Comparison of ENCODE assay signal across 7 mouse cellular contexts in the genomic region with DNA sequence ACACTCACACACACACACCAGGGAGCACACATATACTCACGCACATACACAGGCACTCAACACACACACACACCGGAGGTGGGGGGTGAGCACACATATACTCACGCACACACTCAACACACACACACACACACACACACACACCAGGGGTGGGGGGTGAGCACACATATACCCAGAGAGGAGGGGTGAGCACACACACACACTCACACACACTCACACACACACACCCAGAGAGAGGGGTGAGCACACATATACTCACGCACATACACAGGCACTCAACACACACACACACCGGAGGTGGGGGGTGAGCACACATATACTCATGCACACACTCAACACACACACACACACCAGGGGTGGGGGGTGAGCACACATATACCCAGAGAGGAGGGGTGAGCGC. TPM values are rescaled to one million over a fixed set of nuclear protein-coding genes. Genes with fewer than 3 reads are reported as not detected.
A peak's percentile ranks its signal among the peaks of the same experiment; 100 is the strongest.
DNase-seq lines count a peak whose midpoint lies in the region; ATAC-seq and TF ChIP-seq lines count a peak whose summit lies in the region.
"Not testable (repeated sequence)": the region's sequence is repeated elsewhere in the genome, so short reads cannot be mapped to it uniquely, and the experiment has no call there.

No protein-coding gene starts in this region.

- not testable (repeated sequence) for H3K27me3 ChIP-seq in embryonic facial prominence, embryonic 15.5 days; heart, embryonic 13.5 days (replicated peaks); intestine, embryonic 14.5 days (replicated peaks; ENCODE audit: control insufficient read depth, insufficient read depth, low read length); kidney, postnatal 0 days (ENCODE audit: insufficient read depth, low read length); liver, embryonic 14.5 days (ENCODE audit: control insufficient read depth, insufficient read depth, low read length); midbrain, embryonic 14.5 days (ENCODE audit: control insufficient read depth, insufficient read depth, low read length); stomach, embryonic 14.5 days (ENCODE audit: control insufficient read depth, insufficient read depth, low read length)

- not testable (repeated sequence) for H3K36me3 ChIP-seq in embryonic facial prominence, embryonic 15.5 days; heart, embryonic 13.5 days; intestine, embryonic 14.5 days (ENCODE audit: control insufficient read depth, insufficient read depth, low read length); kidney, postnatal 0 days (ENCODE audit: insufficient read depth, low read length); liver, embryonic 14.5 days (replicated peaks; ENCODE audit: control insufficient read depth, insufficient read depth, low read depth); midbrain, embryonic 14.5 days (ENCODE audit: control insufficient read depth, insufficient read depth, low read length); stomach, embryonic 14.5 days (ENCODE audit: control insufficient read depth, insufficient read depth, low read length)

- TF ChIP-seq CTCF in kidney, postnatal 0 days (IDR thresholded peaks at IDR 0.05; ENCODE audit: low read depth); liver, embryonic 14.5 days (IDR thresholded peaks at IDR 0.05; ENCODE audit: low read depth): not testable (repeated sequence)

- ATAC-seq in embryonic facial prominence, embryonic 15.5 days (ENCODE audit: insufficient number of reproducible peaks, low FRiP score, low TSS enrichment, low read depth) = peak; percentile 73
- peak; percentile 70 for ATAC-seq in heart, embryonic 13.5 days (ENCODE audit: extremely low read depth, insufficient number of reproducible peaks, low FRiP score, low TSS enrichment)
- ATAC-seq in intestine, embryonic 14.5 days (replicated peaks; ENCODE audit: low FRiP score, low TSS enrichment, low read depth) = peak; percentile 53; the same call in 1 of the 2 replicates
- ATAC-seq in kidney, postnatal 0 days (replicated peaks; ENCODE audit: low FRiP score, low read depth) = peak; percentile 42
- 0 out of 2 replicates have a peak, but pooled peaks have one; percentile 31 for ATAC-seq in liver, embryonic 14.5 days (ENCODE audit: insufficient read depth)
- ATAC-seq in midbrain, embryonic 14.5 days (ENCODE audit: low FRiP score, low TSS enrichment) = peak; percentile 40; the same call in 1 of the 2 replicates
- peak; percentile 34; the same call in 1 of the 2 replicates for ATAC-seq in stomach, embryonic 14.5 days (ENCODE audit: insufficient number of reproducible peaks, insufficient read depth, low FRiP score, low read depth)

- H3K4me2 ChIP-seq in embryonic facial prominence, embryonic 15.5 days (replicated peaks); heart, embryonic 13.5 days; intestine, embryonic 14.5 days (ENCODE audit: low read length); kidney, postnatal 0 days (ENCODE audit: low read length); liver, embryonic 14.5 days (ENCODE audit: low read depth); midbrain, embryonic 14.5 days (ENCODE audit: low read length); stomach, embryonic 14.5 days (replicated peaks; ENCODE audit: low read depth, low read length): not testable (repeated sequence)

- H3K9me3 ChIP-seq in embryonic facial prominence, embryonic 15.5 days (replicated peaks); heart, embryonic 13.5 days; intestine, embryonic 14.5 days (ENCODE audit: control insufficient read depth, low read length); kidney, postnatal 0 days (replicated peaks; ENCODE audit: low read length); liver, embryonic 14.5 days (ENCODE audit: control insufficient read depth, low read length); midbrain, embryonic 14.5 days (ENCODE audit: control insufficient read depth, low read length); stomach, embryonic 14.5 days (ENCODE audit: control insufficient read depth, low read depth, low read length): not testable (repeated sequence)

- not testable (repeated sequence) for DNase-seq in intestine, embryonic 14.5 days (ENCODE audit: low spot score); kidney, postnatal 0 days (ENCODE audit: low spot score); liver, embryonic 14.5 days (ENCODE audit: low read depth in 3 of 3, low spot score in 3 of 3); midbrain, embryonic 14.5 days

- H3K9ac ChIP-seq in embryonic facial prominence, embryonic 15.5 days; heart, embryonic 13.5 days; intestine, embryonic 14.5 days (ENCODE audit: low read length); kidney, postnatal 0 days (ENCODE audit: low read depth, low read length); liver, embryonic 14.5 days (replicated peaks); midbrain, embryonic 14.5 days (replicated peaks; ENCODE audit: low read length); stomach, embryonic 14.5 days (replicated peaks; ENCODE audit: low read depth, low read length): not testable (repeated sequence)

- not testable (repeated sequence) for H3K4me1 ChIP-seq in embryonic facial prominence, embryonic 15.5 days; heart, embryonic 13.5 days; intestine, embryonic 14.5 days (replicated peaks; ENCODE audit: control insufficient read depth, insufficient read depth, low read length); kidney, postnatal 0 days (replicated peaks; ENCODE audit: insufficient read depth, low read length); liver, embryonic 14.5 days (replicated peaks; ENCODE audit: control insufficient read depth in 2 of 2, insufficient read depth in 2 of 2, low read length in 1 of 2); midbrain, embryonic 14.5 days (ENCODE audit: control insufficient read depth, insufficient read depth, low read length); stomach, embryonic 14.5 days (ENCODE audit: control insufficient read depth, insufficient read depth, low read length)

- 97% methylated on average over 5 of the region's 6 CpGs for WGBS in embryonic facial prominence, embryonic 15.5 days
- 96% methylated on average over 3 of the region's 6 CpGs for WGBS in heart, embryonic 13.5 days
- 98% methylated on average over 5 of the region's 6 CpGs for WGBS in intestine, embryonic 14.5 days
- WGBS in kidney, postnatal 0 days = 99% methylated on average over 5 of the region's 6 CpGs
- 89% methylated on average over 5 of the region's 6 CpGs for WGBS in liver, embryonic 14.5 days (ENCODE audit: insufficient replicate concordance)
- WGBS in midbrain, embryonic 14.5 days = 97% methylated on average over 4 of the region's 6 CpGs
- 95% methylated on average over 4 of the region's 6 CpGs for WGBS in stomach, embryonic 14.5 days

- H3K27ac ChIP-seq in embryonic facial prominence, embryonic 15.5 days (replicated peaks); heart, embryonic 13.5 days (replicated peaks); intestine, embryonic 14.5 days (ENCODE audit: low read depth); kidney, postnatal 0 days; liver, embryonic 14.5 days; midbrain, embryonic 14.5 days (replicated peaks; ENCODE audit: low read depth, low read length); stomach, embryonic 14.5 days (ENCODE audit: low read length): not testable (repeated sequence)

- H3K4me3 ChIP-seq in embryonic facial prominence, embryonic 15.5 days (replicated peaks); heart, embryonic 13.5 days; intestine, embryonic 14.5 days (ENCODE audit: low read depth, low read length); kidney, postnatal 0 days (replicated peaks; ENCODE audit: low read depth, low read length); liver, embryonic 14.5 days (ENCODE audit: insufficient read depth in 1 of 2, low read depth in 2 of 2, low read length in 2 of 2); midbrain, embryonic 14.5 days (replicated peaks; ENCODE audit: low read depth, low read length); stomach, embryonic 14.5 days (ENCODE audit: low read depth, low read length): not testable (repeated sequence)

- not testable (repeated sequence) for TF ChIP-seq EP300 in liver, embryonic 14.5 days (IDR thresholded peaks at IDR 0.05; ENCODE audit: low read depth)

RNA-seq across cellular contexts. Expression of a gene that starts 33.4 kb away (rescaled TPM):
- polyA plus RNA-seq in embryonic facial prominence, embryonic 15.5 days (2015; fragmentation: Nextera tagmentation; extraction: Ambion mirVana) = 26.7 and 27.4 TPM in 2 replicates
- polyA plus RNA-seq in heart, embryonic 13.5 days (2015; fragmentation: Nextera tagmentation; extraction: Ambion mirVana) = 1.7 and 2.2 TPM in 2 replicates
- polyA plus RNA-seq in intestine, embryonic 14.5 days (2014; fragmentation: Nextera tagmentation; extraction: Ambion mirVana) = 5.4 and 5.7 TPM in 2 replicates
- 27.5 and 31.8 TPM in 2 replicates for polyA plus RNA-seq in kidney, postnatal 0 days (2015; fragmentation: Nextera tagmentation; extraction: Ambion mirVana)
- polyA plus RNA-seq in liver, embryonic 14.5 days (2012; rRNA removed) = 1.7 and 2.0 TPM in 2 replicates
- polyA plus RNA-seq in liver, embryonic 14.5 days (2014; fragmentation: Nextera tagmentation; extraction: Ambion mirVana) = 2.8 and 3.0 TPM in 2 replicates
- polyA plus RNA-seq in midbrain, embryonic 14.5 days (2014; fragmentation: Nextera tagmentation; extraction: Ambion mirVana) = 18.0 and 20.8 TPM in 2 replicates
- polyA plus RNA-seq in stomach, embryonic 14.5 days (2014; fragmentation: Nextera tagmentation; extraction: Ambion mirVana) = 16.1 and 18.0 TPM in 2 replicates

RNA-seq across cellular contexts. Expression of a gene that starts 38.5 kb away (rescaled TPM):
- polyA plus RNA-seq in embryonic facial prominence, embryonic 15.5 days (2015; fragmentation: Nextera tagmentation; extraction: Ambion mirVana) = 41.9 and 49.7 TPM in 2 replicates
- 39.2 and 42.0 TPM in 2 replicates for polyA plus RNA-seq in heart, embryonic 13.5 days (2015; fragmentation: Nextera tagmentation; extraction: Ambion mirVana)
- polyA plus RNA-seq in intestine, embryonic 14.5 days (2014; fragmentation: Nextera tagmentation; extraction: Ambion mirVana) = 59.3 and 62.3 TPM in 2 replicates
- 43.0 and 45.4 TPM in 2 replicates for polyA plus RNA-seq in kidney, postnatal 0 days (2015; fragmentation: Nextera tagmentation; extraction: Ambion mirVana)
- polyA plus RNA-seq in liver, embryonic 14.5 days (2012; rRNA removed) = 21.8 and 23.8 TPM in 2 replicates
- 31.6 and 36.8 TPM in 2 replicates for polyA plus RNA-seq in liver, embryonic 14.5 days (2014; fragmentation: Nextera tagmentation; extraction: Ambion mirVana)
- 29.9 and 30.8 TPM in 2 replicates for polyA plus RNA-seq in midbrain, embryonic 14.5 days (2014; fragmentation: Nextera tagmentation; extraction: Ambion mirVana)
- polyA plus RNA-seq in stomach, embryonic 14.5 days (2014; fragmentation: Nextera tagmentation; extraction: Ambion mirVana) = 47.6 and 48.6 TPM in 2 replicates
